Mouse (Mus musculus) left cerebral cortex, postnatal 10 days (tissue): ENCODE data around the gene Fam178b. TPM values are rescaled to one million over a fixed set of nuclear protein-coding genes. Genes with fewer than 3 reads are reported as not detected.
"Not testable (repeated sequence)": the region's sequence is repeated elsewhere in the genome, so short reads cannot be mapped to it uniquely, and the experiment has no call there.

Source experiments
- DNase-seq, 2 experiments: peaks; one replicate each; pipeline ENCODE4 v3.0.0; 2021 to 2022; ENCODE audit warnings: low spot score in 2 of 2, mixed read lengths in 1 of 2; ENCODE audit errors: extremely low spot score in 1 of 2
- intact Hi-C: fragments of 180-260 bp; cut with DNase I; formaldehyde crosslinking; loops from one replicate; pipeline ENCODE4 v1.15.1; 2025
- total RNA-seq, 2 experiments: library from RNA; stranded (reverse); gene quantifications; 2 replicates each; pipeline ENCODE4 v1.2.3; 2021

Gene Fam178b
- total RNA-seq, 2 experiments from 2014 or later = 0.69 TPM; not detected in 1

GRCm38 (mm10) chr1:36634940-36635339, 48.0 kb downstream of the Fam178b start:
- intact Hi-C loops = loop anchor here (5.0 kb wide), 1 partner anchor 78 kb away; the partner anchor contains the start of gene Sema4c
- DNase-seq = peak in 1 of 2 experiments; percentile 76

DNA sequence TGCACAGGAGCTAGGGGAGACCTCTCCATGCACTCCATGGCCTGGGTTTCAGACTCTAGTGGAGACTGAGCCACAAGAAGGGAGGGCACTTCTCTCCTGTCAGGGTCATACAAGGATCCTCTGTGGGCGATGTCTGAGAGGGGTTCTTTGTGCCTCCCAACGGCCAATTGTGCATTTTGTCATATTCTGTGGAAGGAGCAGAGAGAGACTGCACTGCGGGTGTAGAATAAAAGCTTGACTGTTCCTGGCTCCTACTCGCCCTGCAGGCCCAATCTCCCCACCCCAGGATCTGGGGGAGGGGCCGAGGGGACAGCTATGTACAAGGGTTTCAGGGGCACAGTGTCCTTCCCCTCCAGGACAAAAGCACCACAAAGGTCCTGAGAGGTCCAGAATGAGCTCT, 49.1 kb downstream of the Fam178b start:
- intact Hi-C loops = no loop called here
- peak in 1 of 2 experiments; percentile 39 for DNase-seq

- no peak for DNase-seq
- intact Hi-C loops = no loop called here
Observed at GRCm38 (mm10) chr1:36632846-36633245, 50.1 kb downstream of the Fam178b start.

GRCm38 (mm10) chr1:36632090-36632489, 50.9 kb downstream of the Fam178b start:
- intact Hi-C loops = no loop called here
- no peak for DNase-seq

DNA sequence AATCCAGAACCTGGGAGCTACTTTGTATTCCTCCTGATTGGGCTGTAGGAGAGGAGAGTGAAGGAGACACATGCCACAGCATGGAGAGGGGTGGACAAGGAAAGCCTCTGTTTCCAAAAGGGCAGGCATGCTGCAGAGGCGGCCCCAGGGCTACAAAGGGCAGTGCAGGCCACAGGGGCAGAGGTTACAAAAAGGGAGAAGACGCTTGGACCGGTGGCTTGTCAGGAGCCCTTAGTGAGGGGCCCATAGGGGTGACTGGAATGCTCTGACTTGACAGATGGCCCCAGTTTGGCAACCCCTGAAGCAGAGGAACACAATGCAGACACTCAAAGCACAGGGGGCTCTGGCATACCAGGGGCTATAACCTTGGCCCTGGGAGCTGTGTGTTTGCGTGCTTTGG, 51.6 kb downstream of the Fam178b start:
- no peak for DNase-seq
- intact Hi-C loops = no loop called here

DNA sequence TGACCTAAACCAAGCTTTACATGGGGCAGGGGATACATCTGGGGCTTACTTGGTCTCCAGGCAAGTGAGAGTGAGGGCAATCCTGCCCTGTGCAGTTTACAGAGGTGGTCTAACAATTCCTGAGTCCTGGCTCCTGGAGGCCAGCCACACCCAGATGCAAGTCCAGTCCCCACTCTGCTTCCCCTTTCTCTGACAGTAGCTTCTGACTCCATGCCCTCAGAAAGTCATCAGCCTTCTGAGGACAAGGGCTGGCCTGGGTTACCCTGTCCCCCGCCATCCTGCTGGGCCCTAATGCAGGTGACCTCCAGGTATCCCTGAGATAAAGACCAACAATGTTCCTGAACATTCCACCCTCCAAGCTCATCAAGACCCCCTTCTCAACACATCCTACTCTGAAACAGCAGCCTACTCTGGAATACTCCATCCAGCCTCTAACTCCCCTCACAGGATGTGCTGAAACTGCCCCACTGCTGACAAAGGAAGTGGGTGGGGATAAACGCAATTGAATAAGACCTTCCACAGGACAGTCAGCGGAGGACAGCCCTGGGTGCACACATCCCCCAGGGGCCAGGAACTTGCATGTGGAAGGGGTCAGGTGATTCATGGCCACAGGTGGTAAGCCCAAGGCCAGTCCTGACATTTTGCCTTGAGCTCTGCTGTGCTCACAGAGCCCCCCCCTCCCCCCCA, 52.8 kb downstream of the Fam178b start:
- intact Hi-C loops = no loop called here
- no peak for DNase-seq

DNA sequence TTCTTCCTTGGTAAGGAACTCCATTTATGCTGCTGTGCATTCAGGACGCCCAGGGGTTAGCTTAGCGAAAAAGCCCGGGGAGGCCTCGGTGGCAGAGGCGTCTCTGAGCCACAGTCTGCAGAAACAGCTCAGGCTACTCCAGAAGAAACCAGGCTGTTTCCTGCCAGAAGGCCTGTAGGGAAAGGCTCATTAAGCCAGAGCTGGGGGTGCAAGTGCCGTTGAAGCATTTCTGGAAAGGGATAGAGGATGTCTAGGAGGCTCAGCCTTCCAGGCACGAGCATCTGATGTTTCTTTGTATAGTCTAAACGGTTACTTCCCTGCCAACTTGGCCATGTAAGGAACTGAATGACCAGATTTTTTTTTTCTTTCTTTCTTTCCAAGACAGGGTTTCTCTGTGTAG, 54.4 kb downstream of the Fam178b start:
- intact Hi-C loops = no loop called here

DNA sequence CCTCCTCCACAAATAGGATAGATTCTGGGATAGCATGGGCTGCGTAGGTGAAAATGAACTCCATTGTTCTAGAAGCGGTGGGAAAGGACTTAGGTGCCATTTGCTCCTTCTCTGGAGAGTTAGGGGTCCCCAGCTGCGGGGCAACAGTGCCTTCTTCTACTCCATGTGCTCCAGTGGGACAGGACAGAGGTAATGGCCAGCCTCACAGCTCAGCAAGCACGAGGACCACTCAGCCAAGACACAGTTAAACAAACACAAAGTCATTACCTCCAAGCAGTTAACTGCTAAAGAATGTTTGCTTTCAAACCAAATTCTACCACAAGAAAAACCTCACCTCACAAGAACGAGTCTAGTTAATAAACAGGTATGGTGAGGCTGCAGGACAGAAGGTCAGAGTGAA, 57.5 kb downstream of the Fam178b start:
- DNase-seq = no peak
- intact Hi-C loops = no loop called here

More for the DNA sequence above, 54.4 kb downstream of the Fam178b start:
- no peak for DNase-seq

GRCm38 (mm10) chr1:36615958-36616357, 67.0 kb downstream of the Fam178b start:
- intact Hi-C loops = loop anchor here (5.0 kb wide), 1 partner anchor 59 kb away; the partner anchor contains the start of gene Sema4c
- DNase-seq = not testable (repeated sequence)

DNA sequence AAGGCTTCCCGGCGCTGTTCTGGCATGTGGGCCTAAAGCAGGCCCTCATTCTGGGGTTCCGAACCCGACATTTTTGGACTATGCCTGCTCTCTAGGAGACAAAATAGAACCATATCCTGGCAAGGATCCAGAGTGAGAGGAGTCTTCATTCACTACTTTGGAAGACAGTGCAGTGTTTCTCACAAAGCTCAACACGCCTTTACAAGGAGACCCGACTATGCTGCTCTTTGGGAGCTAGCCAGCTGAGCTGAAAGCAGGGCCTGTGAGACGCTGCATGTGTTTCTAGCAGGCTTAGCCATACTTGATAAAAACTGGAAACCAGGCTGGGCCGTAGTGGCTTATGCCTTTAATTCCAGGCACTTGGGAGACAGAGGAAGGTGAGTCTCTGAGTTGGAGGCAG, 67.8 kb downstream of the Fam178b start:
- no peak for DNase-seq

GRCm38 (mm10) chr1:36614584-36614983, 68.4 kb downstream of the Fam178b start:
- intact Hi-C loops = no loop called here
- no peak for DNase-seq

More for the DNA sequence above, 67.8 kb downstream of the Fam178b start:
- intact Hi-C loops = loop anchor here (5.0 kb wide), 1 partner anchor 58 kb away; the partner anchor contains the start of gene Sema4c

DNA sequence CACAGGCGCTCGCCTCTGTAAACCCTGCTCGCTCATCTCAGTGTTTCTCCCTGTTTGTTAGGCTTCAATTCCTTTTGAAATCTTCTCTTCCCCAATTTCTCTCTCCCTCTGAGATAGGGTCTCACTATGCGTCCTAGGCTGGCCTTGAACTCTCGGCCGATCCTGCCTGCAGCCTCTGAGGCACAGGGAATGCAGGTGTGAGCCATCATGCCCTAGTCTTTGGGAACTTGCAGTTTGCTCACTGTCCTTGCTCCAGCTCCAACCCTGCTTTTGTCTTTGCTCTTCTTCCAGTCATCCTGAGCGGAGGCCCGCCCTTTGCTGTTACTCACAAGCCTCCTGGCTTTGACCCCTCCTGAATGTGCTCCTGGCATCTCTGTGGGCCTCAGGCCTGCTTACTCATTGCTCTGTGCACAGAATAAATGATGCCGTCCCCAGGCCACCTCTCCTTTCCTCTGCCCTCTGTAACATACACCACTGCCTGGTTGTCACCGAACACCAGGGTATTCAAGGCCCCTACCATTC, 69.5 kb downstream of the Fam178b start:
- no peak for DNase-seq
- intact Hi-C loops = no loop called here

DNA sequence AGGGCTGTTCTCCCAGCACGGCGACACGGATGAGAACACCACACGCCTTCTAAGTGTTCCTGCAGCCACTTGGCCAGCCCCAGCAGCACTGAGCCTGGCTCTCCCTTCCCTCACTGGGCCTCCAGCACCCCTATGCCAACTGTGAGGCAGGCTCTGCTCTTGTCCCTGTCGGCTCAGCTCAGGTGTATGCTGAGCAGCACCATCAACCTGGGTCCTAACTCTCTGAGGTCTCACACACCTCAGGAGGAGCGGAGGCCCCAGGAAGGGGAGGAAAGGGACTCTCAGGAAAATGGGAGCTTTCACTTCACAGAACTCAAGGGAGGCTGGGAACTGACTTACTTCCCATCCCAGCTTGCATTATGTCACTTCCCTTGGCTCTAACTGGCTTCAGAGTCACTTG, 70.6 kb downstream of the Fam178b start:
- intact Hi-C loops = no loop called here
- no peak for DNase-seq

- intact Hi-C loops = no loop called here
- no peak for DNase-seq
Observed at GRCm38 (mm10) chr1:36611449-36612123, 71.4 kb downstream of the Fam178b start.

GRCm38 (mm10) chr1:36608211-36608610, 74.8 kb downstream of the Fam178b start:
- intact Hi-C loops = no loop called here

GRCm38 (mm10) chr1:36606951-36607350, 76.0 kb downstream of the Fam178b start:
- intact Hi-C loops = no loop called here
- peak; percentile 63 to 66 for DNase-seq

More at GRCm38 (mm10) chr1:36608211-36608610, 74.8 kb downstream of the Fam178b start:
- DNase-seq = no peak

DNA sequence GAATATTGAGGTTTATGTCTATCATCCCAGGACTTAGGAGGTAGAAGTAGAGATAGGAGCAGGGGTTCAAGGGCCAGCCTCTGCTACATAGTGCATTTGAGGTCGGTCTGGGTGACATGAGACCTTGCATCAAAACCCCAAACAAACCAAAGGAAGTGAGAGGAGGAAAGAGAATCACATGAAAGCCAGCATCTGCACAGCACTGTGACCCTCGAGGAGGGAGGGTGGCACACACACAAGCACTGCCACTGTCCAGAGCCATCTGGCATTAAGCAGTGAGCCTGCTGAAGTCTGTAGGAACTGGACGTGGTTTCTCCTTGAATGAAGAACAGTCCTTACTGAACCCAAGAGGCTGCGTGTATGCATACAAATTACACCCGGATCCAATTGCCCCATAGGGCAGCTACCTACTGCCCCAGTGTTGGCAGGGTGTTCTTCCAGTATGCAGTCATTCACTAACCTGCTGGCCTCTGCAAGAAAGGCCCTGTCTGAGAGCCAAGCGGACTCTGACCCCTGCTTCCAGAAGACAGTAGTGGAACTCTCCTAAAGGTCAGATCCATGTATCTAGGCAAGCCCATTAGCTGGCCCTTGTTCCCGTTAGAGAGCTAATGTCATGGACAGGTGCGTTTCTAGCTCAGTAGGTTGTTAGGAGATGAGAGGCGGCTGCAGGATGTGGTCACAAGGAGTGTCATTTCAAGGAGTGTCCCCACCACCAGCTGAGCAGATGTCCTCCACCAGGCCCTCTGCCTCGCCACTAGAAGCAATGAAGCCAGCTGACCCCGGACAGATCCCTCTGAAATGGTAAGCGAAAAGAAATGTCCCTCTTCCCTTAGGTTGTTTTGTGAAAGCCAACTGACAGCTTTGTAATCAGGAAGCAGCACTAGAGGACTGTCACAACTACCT, 78.5 kb downstream of the Fam178b start:
- intact Hi-C loops = no loop called here
- no peak for DNase-seq

- intact Hi-C loops = no loop called here
- DNase-seq = peak; percentile 68 to 79
Observed at GRCm38 (mm10) chr1:36603361-36603760, 79.6 kb downstream of the Fam178b start.

- intact Hi-C loops = no loop called here
- DNase-seq = no peak
Observed at GRCm38 (mm10) chr1:36602271-36602670, 80.7 kb downstream of the Fam178b start.
